Mouse (Mus musculus): Measurements from ENCODE around the gene Nobox. TPM values are rescaled to one million over a fixed set of nuclear protein-coding genes. Genes with fewer than 3 reads are reported as not detected.

Gene Nobox
- total RNA-seq, 1 experiment from 2014 or later: not detected

DNA sequence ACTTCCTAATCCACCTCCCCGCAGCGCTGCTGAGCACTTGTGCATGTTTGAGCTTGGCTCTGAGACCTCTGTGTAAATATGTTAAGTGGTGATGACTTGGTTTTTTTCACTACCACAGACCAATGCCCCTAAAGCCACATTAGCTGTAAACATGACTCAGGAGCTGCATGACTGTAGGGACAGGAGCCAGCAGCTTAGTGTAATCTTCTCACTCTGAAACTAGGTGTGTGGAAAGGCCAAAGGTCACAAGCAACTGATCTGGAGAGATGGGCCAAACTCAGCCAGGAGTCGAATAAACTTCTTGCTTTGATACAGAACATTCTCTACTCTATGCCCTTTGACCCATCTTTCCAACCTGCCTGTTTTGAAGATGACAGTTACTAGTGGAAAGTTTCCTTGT lies 17.3 kb downstream of the Nobox start:
- no peak for ATAC-seq (replicated peaks; ENCODE audit: insufficient number of reproducible peaks, low FRiP score, low TSS enrichment, poor library complexity, severe bottlenecking)

DNA sequence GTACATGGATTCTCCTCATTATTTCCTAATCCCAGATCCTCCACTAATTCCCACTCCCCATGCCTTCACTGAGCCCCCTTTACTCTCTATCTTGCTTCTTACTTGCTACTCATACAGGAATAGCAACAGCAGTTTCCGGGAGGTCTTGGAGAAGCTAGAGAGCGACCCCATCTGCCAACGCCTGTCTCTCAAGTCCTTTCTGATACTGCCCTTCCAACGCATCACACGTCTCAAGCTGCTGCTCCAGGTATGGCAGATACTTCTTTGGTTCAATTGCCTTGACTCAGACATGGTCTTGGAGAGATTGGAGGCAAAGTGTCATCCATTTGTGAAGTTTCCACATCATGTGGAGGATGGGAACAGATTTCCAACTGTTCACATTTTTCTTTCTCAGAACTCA lies 28.9 kb downstream of the Nobox start:
- no peak for ATAC-seq (replicated peaks; ENCODE audit: insufficient number of reproducible peaks, low FRiP score, low TSS enrichment, poor library complexity, severe bottlenecking)

DNA sequence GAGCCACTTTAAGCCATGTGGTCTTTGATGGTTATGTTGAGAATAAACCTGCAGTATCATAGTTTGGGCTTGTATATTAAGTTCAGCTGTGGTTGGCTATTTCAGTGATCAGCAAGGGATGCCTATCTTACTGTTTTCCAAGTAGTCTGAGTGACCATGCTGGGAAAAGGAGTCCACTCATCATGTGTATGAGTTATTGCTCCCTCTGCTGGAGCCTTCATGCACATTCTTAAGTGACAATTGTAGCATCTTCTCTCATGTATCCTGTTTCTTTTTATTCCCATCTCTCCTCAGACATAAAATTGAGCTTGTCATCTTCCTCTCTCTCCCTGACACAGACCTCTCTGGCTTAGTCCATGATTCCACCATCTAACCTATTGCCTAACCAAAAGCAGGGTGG lies 31.1 kb downstream of the Nobox start:
- no peak for ATAC-seq (replicated peaks; ENCODE audit: insufficient number of reproducible peaks, low FRiP score, low TSS enrichment, poor library complexity, severe bottlenecking)

DNA sequence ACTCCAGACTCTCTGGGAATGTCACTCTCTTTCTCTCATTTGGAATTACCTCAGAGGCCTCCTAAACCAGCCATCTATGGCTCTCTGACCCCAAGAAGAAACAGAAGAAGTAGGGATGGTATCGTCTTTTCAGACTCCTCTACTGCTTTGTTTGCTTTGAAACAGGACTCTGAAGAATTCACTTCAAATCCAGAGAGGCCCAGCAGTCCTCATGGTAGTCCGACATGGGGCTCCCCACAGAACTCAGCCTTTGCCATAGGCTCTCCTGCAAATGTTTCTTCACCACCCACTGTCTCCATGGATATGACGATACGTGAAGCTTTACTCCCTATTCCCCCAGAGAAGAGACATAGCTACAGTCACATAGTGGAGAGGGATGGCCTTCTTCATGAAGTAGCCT lies 35.2 kb downstream of the Nobox start:
- no peak for ATAC-seq (replicated peaks; ENCODE audit: insufficient number of reproducible peaks, low FRiP score, low TSS enrichment, poor library complexity, severe bottlenecking)

DNA sequence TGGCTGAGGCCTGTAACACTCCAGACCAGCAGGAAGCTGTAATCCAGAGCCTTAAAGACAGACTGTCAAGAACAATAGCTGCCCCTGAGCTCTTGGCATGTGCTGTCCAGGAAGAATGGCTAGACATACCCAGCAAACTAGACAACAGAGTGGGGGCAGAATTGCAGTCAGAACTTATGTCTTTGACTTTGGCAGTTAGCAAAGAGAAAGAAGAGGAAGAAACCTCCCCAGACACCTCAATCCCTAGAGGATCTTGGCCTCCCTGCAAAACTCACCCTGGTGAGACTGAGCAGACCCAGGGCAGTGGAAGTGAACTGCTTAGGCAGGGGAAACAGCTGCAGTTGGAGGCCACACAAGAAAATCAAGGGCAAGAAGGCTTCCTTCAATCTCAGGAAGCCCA lies 36.8 kb downstream of the Nobox start:
- ATAC-seq (replicated peaks; ENCODE audit: insufficient number of reproducible peaks, low FRiP score, low TSS enrichment, poor library complexity, severe bottlenecking): no peak

DNA sequence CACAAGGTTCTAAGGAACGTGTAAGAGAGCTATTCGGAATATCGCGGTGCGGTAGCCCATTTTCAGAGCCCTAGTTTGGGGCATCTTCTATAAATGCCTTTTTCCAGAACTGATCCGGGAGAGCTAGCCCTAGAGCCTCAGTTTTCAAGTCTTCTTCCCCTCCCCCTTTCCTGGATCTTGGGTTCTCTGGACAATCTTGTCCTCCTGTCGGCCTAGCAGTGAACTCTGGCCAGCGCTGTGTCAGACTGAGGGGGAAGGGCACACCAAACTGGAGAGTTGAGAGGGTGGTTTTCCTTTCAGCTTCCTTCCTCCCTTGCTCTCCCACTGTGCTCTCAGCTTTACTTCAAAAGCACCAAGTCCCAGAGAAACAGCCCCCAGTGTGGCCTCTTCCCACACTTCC lies 43.0 kb downstream of the Nobox start:
- ATAC-seq (replicated peaks; ENCODE audit: insufficient number of reproducible peaks, low FRiP score, low TSS enrichment, poor library complexity, severe bottlenecking): no peak

DNA sequence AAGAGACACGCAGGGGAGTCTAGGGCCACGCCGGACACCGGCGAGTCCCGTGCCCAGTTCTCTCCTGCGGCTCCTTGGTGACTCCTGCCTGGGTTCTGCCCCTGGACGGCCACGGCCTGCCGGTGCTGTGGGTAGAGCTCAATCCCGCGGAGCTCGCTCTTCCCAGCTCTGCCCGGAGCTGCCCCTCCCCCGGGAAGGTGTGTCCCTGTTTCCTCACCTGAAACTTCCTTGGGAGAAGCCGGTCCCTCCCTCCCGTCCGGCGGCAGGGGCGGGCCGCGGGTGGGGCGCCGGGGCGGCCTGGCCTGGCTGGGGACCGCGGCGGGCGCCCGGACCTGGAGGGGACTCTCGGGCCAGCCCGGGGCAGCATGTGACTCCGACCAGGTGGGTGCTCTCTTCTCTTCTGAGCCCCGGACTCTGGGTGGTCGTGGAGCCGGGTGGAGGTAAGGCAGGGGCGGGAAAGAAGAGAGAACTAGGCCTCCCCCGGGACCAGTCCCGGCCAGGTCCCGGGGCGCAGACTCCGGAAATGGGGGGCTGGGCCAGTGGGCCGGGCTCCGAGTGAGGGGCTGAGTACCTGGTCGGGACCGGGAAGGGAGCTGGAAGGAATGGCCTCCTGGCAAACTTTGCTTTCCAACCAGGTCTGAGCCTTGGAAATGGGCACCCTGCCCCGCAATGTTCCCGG lies 43.9 kb downstream of the Nobox start, which contains the start of gene Arhgef5:
Gene Arhgef5 (plus strand): TSS at position 220 of the 679 bp plus-strand sequence.
- ATAC-seq (replicated peaks; ENCODE audit: insufficient number of reproducible peaks, low FRiP score, low TSS enrichment, poor library complexity, severe bottlenecking): no peak

DNA sequence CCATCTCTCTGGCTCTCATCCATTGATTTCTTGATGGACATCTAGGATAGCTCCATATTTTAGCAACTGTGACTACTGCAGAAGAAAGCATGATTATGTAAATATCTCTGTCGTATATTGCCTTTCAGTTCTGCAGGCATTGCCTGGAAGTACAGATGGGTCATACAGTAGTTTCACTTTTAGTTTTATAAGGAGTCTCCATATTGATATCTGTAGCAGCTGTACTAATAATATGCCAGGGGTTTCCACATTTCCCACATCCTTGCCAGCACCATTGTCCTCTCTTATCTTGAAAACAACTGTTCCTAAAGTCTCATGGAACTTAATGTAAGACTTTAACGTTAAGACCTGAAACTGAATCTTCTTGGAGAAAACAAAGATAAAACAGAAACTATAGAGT lies 48.6 kb downstream of the Nobox start:
- ATAC-seq (replicated peaks; ENCODE audit: insufficient number of reproducible peaks, low FRiP score, low TSS enrichment, poor library complexity, severe bottlenecking): no peak

DNA sequence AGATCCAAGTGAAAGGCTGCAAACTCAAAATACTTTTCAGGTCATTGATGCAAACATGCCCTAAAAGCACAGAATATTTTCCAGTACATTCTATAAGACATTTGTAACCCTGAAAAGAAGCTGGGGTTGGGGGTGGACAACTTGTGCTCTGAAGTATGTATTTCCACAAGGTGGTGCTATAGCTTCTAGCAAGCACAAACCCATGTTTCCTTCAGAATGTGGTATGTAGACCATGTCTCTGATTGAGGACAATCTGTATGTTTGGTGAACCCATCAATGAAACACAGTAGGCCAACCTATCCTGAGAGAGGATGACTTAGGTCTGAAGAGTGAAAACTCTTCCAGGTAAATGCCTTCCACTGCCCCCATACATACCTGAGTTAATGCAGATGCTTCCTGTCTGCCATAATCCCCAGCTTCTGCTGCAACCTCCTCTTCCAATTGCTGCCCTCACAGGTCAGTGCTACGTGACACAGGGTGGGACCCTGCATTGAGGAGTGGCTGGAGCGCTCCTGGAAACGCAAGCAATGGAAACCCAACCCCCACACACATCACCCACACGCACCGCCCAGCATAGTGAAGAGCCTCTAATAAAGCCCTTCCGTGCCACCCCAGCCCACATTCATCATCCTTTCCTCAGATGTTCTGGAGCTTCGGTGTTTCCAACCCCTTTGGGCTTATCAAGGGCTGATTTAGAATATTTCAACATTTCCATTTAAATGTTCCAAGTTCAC lies 55.0 kb downstream of the Nobox start:
- ATAC-seq (replicated peaks; ENCODE audit: insufficient number of reproducible peaks, low FRiP score, low TSS enrichment, poor library complexity, severe bottlenecking): no peak

Other genes with a start within 250 kb of the Nobox start
- not detected in 3 replicates for gene Olfr441, start 203.2 kb downstream of the Nobox start, total RNA-seq (2017)
- 0.19 TPM in 1 of 3 replicates, not detected in the others for gene Olfr237-ps1, start 163.0 kb downstream of the Nobox start, total RNA-seq (2017)
- gene Olfr437, start 146.3 kb downstream of the Nobox start, total RNA-seq (2017): not detected in 3 replicates
- 2.0 TPM in 1 of 3 replicates, not detected in the others for gene Olfr13, start 137.4 kb downstream of the Nobox start, total RNA-seq (2017)
- not detected in 3 replicates for gene Olfr435, start 112.4 kb downstream of the Nobox start, total RNA-seq (2017)
- not detected in 3 replicates for gene Olfr434, start 96.5 kb downstream of the Nobox start, total RNA-seq (2017)
- gene Olfr47, start 78.0 kb downstream of the Nobox start, total RNA-seq (2017): not detected in 3 replicates
- 2.0 to 8.9 TPM (median 4.7 TPM) in 3 replicates for gene Arhgef5, start 44.0 kb downstream of the Nobox start, total RNA-seq (2017)